Mouse (Mus musculus): ENCODE results near the gene Gtf2h4.

GRCm38 (mm10) chr17:35635699-35636111, 37.8 kb downstream of the Gtf2h4 start:
- TF ChIP-seq GATA1 (IDR thresholded peaks at IDR 0.05; ENCODE audit: borderline replicate concordance, low read length) (no peak), FLI1 (IDR thresholded peaks at IDR 0.05; ENCODE audit: low read length) (no peak)

All from megakaryocyte, embryonic 14.5 days (primary cell).